ENCODE assay signal across 10 mouse cellular contexts in genomic region chr8:86901972-86902371, GRCm38 (mm10). TPM values are rescaled to one million over a fixed set of nuclear protein-coding genes. Genes with fewer than 3 reads are reported as not detected.
DNase-seq lines count a peak whose midpoint lies in the region; ATAC-seq and TF ChIP-seq lines count a peak whose summit lies in the region.
"Had no signal": no experiment of that assay in that cellular context is flagged by ENCODE, and none has a peak within 500 bp of the region (broad histone marks: within the 10 kb centered on the region; RNA-seq: fewer than 3 reads in every experiment).

No protein-coding gene starts in this region.

- H3K4me1 ChIP-seq in lung, postnatal 0 days (ENCODE audit: insufficient read depth, low read depth, low read length) = peaks cover 5% of the 10 kb centered on the region; the same call in 1 of the 2 replicates
- no peaks in the 10 kb centered on the region for H3K4me1 ChIP-seq in forebrain, embryonic 14.5 days (ENCODE audit: control insufficient read depth, insufficient read depth, low read length)
- H3K4me1 ChIP-seq in midbrain, embryonic 11.5 days (ENCODE audit: control insufficient read depth, insufficient read depth, low read length) = no peaks in the 10 kb centered on the region

- TF ChIP-seq CTCF in Patski (IDR thresholded peaks at IDR 0.05) = no peak
- TF ChIP-seq CTCF in lung, postnatal 0 days (IDR thresholded peaks at IDR 0.05) = no peak

- no peak overlapping the region for H3K4me2 ChIP-seq in lung, postnatal 0 days (replicated peaks; ENCODE audit: low read depth, low read length)
- H3K4me2 ChIP-seq in forebrain, embryonic 14.5 days (ENCODE audit: low read length) = no peak overlapping the region
- H3K4me2 ChIP-seq in midbrain, embryonic 11.5 days = no peak overlapping the region

- no peaks in the 10 kb centered on the region for H3K9me3 ChIP-seq in lung, postnatal 0 days (ENCODE audit: low read length)
- H3K9me3 ChIP-seq in forebrain, embryonic 14.5 days (replicated peaks; ENCODE audit: control insufficient read depth, low read length) = no peaks in the 10 kb centered on the region
- no peaks in the 10 kb centered on the region for H3K9me3 ChIP-seq in midbrain, embryonic 11.5 days (ENCODE audit: control insufficient read depth, low read length)

- no peak overlapping the region for H3K9ac ChIP-seq in lung, postnatal 0 days (replicated peaks; ENCODE audit: low read depth)
- H3K9ac ChIP-seq in forebrain, embryonic 14.5 days (ENCODE audit: low read length) = no peak overlapping the region
- H3K9ac ChIP-seq in midbrain, embryonic 11.5 days (ENCODE audit: low read length) = no peak overlapping the region

- CTCF ChIA-PET in Patski (lab: Charles Lee) = interaction anchor here (0.7 to 2.6 kb wide), 8 partner anchors 9 to 316 kb away, joined by 3 to 15 read pairs (median 6); no protein-coding TSS in a partner anchor

- H3K36me3 ChIP-seq in lung, postnatal 0 days (ENCODE audit: insufficient read depth, low read length) = no peaks in the 10 kb centered on the region
- H3K36me3 ChIP-seq in forebrain, embryonic 14.5 days (ENCODE audit: control insufficient read depth, insufficient read depth, low read length) = no peaks in the 10 kb centered on the region
- no peaks in the 10 kb centered on the region for H3K36me3 ChIP-seq in midbrain, embryonic 11.5 days (ENCODE audit: control insufficient read depth, insufficient read depth, low read length)

- in situ Hi-C loops in Patski (cut with MboI; ENCODE audit: low pct_unique_long_range_greater_than_20kb) = loop anchor here (10.0 kb wide), 2 partner anchors 177 to 257 kb away; no protein-coding TSS in a partner anchor

- WGBS in lung, postnatal 0 days = 25% methylated on average over 5 of the region's 5 CpGs
- 73% methylated on average over 5 of the region's 5 CpGs for WGBS in forebrain, embryonic 14.5 days
- WGBS in midbrain, embryonic 11.5 days = 61% methylated on average over 5 of the region's 5 CpGs

- no peak overlapping the region for H3K4me3 ChIP-seq in lung, postnatal 0 days (ENCODE audit: low read depth, low read length)
- H3K4me3 ChIP-seq in forebrain, embryonic 14.5 days (ENCODE audit: low read depth, low read length) = no peak overlapping the region
- H3K4me3 ChIP-seq in midbrain, embryonic 11.5 days (ENCODE audit: low read depth, low read length) = no peak overlapping the region
- H3K4me3 ChIP-seq: myocyte had no signal

- intact Hi-C loops in gastrocnemius, postnatal 14 days (cut with DNase I; ENCODE audit: low total_unique reads) = loop anchor here (5.0 to 10.0 kb wide), 2 partner anchors 57 to 95 kb away; no protein-coding TSS in a partner anchor

- peak overlapping the region; percentile 73 for H3K27ac ChIP-seq in lung, postnatal 0 days (ENCODE audit: low read length)
- no peak overlapping the region for H3K27ac ChIP-seq in forebrain, embryonic 14.5 days (ENCODE audit: low read depth, low read length)
- H3K27ac ChIP-seq in midbrain, embryonic 11.5 days (ENCODE audit: low read depth, low read length) = no peak overlapping the region

- TF ChIP-seq EP300 in lung, postnatal 0 days (IDR thresholded peaks at IDR 0.05) = peak; percentile 92

- POLR2A ChIA-PET in Patski (lab: Charles Lee) = interaction anchor here (0.7 kb wide), 1 partner anchor 13 kb away, joined by 4 read pairs; no protein-coding TSS in a partner anchor

- DNase-seq in Patski (ENCODE audit: low read depth, low spot score) = no peak
- DNase-seq in gastrocnemius, postnatal 14 days = peak; percentile 39
- DNase-seq in lung, postnatal 0 days (ENCODE audit: low spot score) = peak; percentile 78
- DNase-seq in forebrain, embryonic 14.5 days (ENCODE audit: low spot score) = no peak
- DNase-seq in right cerebral cortex, adult 2 months (ENCODE audit: low spot score in 2 of 2) = no peak
- DNase-seq in midbrain, embryonic 11.5 days (ENCODE audit: low spot score, missing footprints) = no peak
- DNase-seq: liver had no signal

- peak; percentile 91 for ATAC-seq in Patski
- peak; percentile 40 to 62; a peak in 1 of 4 replicates for ATAC-seq in hematopoietic stem cell, adult 5-6 weeks (replicated peaks in 1 of 2; ENCODE audit: insufficient read depth in 1 of 2, low FRiP score in 2 of 2, low TSS enrichment in 1 of 2, low read depth in 1 of 2, poor library complexity in 2 of 2, severe bottlenecking in 2 of 2)
- ATAC-seq in lung, postnatal 0 days = peak; percentile 88
- no peak for ATAC-seq in forebrain, embryonic 14.5 days
- ATAC-seq in midbrain, embryonic 11.5 days (ENCODE audit: low FRiP score) = no peak
- ATAC-seq: hindbrain, embryonic 16.5 days had no signal

- H3K27me3 ChIP-seq in Patski = no peaks in the 10 kb centered on the region
- no peaks in the 10 kb centered on the region for H3K27me3 ChIP-seq in lung, postnatal 0 days (replicated peaks; ENCODE audit: insufficient read depth, low read length)
- H3K27me3 ChIP-seq in forebrain, embryonic 14.5 days (replicated peaks; ENCODE audit: control insufficient read depth, insufficient read depth, low read length) = no peaks in the 10 kb centered on the region
- H3K27me3 ChIP-seq in midbrain, embryonic 11.5 days (ENCODE audit: control insufficient read depth, insufficient read depth, low read length) = no peaks in the 10 kb centered on the region

RNA-seq across cellular contexts. Expression of gene N4bp1, which starts 16.9 kb away (rescaled TPM):
- polyA plus RNA-seq in Patski (2021) = 35.2 TPM
- total RNA-seq in gastrocnemius, postnatal 14 days (2021) = 10 to 100 TPM; 13.0 to 14.6 TPM
- 19.5 and 23.3 TPM in 2 replicates for total RNA-seq in hematopoietic stem cell, adult 5-6 weeks (2017)
- polyA plus RNA-seq in lung, postnatal 0 days (2015; fragmentation: Nextera tagmentation; extraction: Ambion mirVana) = 5.4 and 6.4 TPM in 2 replicates
- polyA plus RNA-seq in forebrain, embryonic 14.5 days (2014; fragmentation: Nextera tagmentation; extraction: Ambion mirVana) = 8.3 and 9.8 TPM in 2 replicates
- 10.2 and 10.8 TPM in 2 replicates for polyA plus RNA-seq in midbrain, embryonic 11.5 days (2014; fragmentation: Nextera tagmentation; extraction: Ambion mirVana)

Comparison
In these comparisons a context has a peak if more than half of its experiments do, and no peak if none do; other contexts are left out.
1. ATAC-seq: peak in Patski (single experiment), hematopoietic stem cell, adult 5-6 weeks (2 of 2) and lung, postnatal 0 days (single experiment); none in forebrain, embryonic 14.5 days (single experiment) and midbrain, embryonic 11.5 days (single experiment).
2. DNase-seq: peak in gastrocnemius, postnatal 14 days (single experiment) and lung, postnatal 0 days (single experiment); none in Patski (single experiment), forebrain, embryonic 14.5 days (single experiment), right cerebral cortex, adult 2 months (0 of 2) and midbrain, embryonic 11.5 days (single experiment).